Mouse (Mus musculus) liver, embryonic 16.5 days (tissue): ENCODE results near the gene Tfip11. TPM values are rescaled to one million over a fixed set of nuclear protein-coding genes. Genes with fewer than 3 reads are reported as not detected.
A peak's percentile ranks its signal among the peaks of the same experiment; 100 is the strongest.
"Not testable (repeated sequence)": the region's sequence is repeated elsewhere in the genome, so short reads cannot be mapped to it uniquely, and the experiment has no call there.

Source experiments
- ATAC-seq: fragments of 200-750 bp; cut with Nextera tagmentation; 2 replicates; pipeline ENCODE4 v1.8.0; 2017; ENCODE audit warnings: low read depth, mild to moderate bottlenecking, moderate number of reproducible peaks, moderate library complexity
- H3K27ac ChIP-seq: fragments of 300-500 bp; sonication (generic); 2 replicates; pipeline ENCODE4 v1.5.1; 2014; ENCODE audit warnings: mild to moderate bottlenecking, low read length
- H3K27me3 ChIP-seq: fragments of 300-500 bp; sonication (generic); 2 replicates; pipeline ENCODE4 v1.6.1; 2014; ENCODE audit warnings: low read depth, low read length, mixed read lengths; ENCODE audit not compliant: control insufficient read depth, insufficient read depth
- H3K36me3 ChIP-seq: fragments of 300-500 bp; sonication (generic); 2 replicates; pipeline ENCODE4 v1.6.1; 2014; ENCODE audit warnings: mild to moderate bottlenecking; ENCODE audit not compliant: control insufficient read depth, insufficient read depth
- H3K4me1 ChIP-seq: fragments of 300-500 bp; sonication (generic); 2 replicates; pipeline ENCODE4 v1.6.1; 2014; ENCODE audit warnings: low read depth, low read length, mixed read lengths; ENCODE audit not compliant: control insufficient read depth
- H3K4me2 ChIP-seq: fragments of 300-500 bp; sonication (generic); 2 replicates; pipeline ENCODE4 v1.6.1; 2014; ENCODE audit warnings: low read depth, low read length, mixed read lengths
- H3K4me3 ChIP-seq: fragments of 300-500 bp; sonication (generic); 2 replicates; pipeline ENCODE4 v1.5.1; 2014; ENCODE audit warnings: low read depth, mild to moderate bottlenecking, low read length
- H3K9ac ChIP-seq: fragments of 300-500 bp; sonication (generic); 2 replicates; pipeline ENCODE4 v1.6.1; 2014; ENCODE audit warnings: low read depth, low read length
- H3K9me3 ChIP-seq: fragments of 300-500 bp; sonication (generic); replicated peaks from 2 replicates; pipeline ENCODE4 v1.6.1; 2016; ENCODE audit warnings: low read length; ENCODE audit not compliant: control insufficient read depth
- WGBS: fragments of 180-500 bp; shearing (Covaris S2); extraction: QIAGEN DNeasy Blood & Tissue Kit; methylation state at CpG from one replicate; pipeline ENCODE4 v1.1.7; 2014; ENCODE audit not compliant: insufficient replicate concordance; 5-methylcytosine and 5-hydroxymethylcytosine counted together
- polyA plus RNA-seq: library from polyadenylated mRNA; unstranded; fragments of >200 nt; fragmentation: Nextera tagmentation; extraction: Ambion mirVana; gene quantifications from 2 replicates; pipeline ENCODE4 v1.2.1, GENCODE M21; 2015

The Tfip11 gene
- polyA plus RNA-seq, 1 experiment from 2014 or later, result 11.8 TPM

- Histone ChIP-seq H3K4me3 (no peak overlapping the region), H3K27ac (peak overlapping the region; percentile 70), H3K36me3 (peaks cover 2% of the 10 kb centered on the region; the same call in 1 of the 2 replicates), H3K4me2 (no peak overlapping the region), H3K9me3 (no peaks in the 10 kb centered on the region), H3K4me1 (peaks cover 56% of the 10 kb centered on the region), H3K27me3 (no peaks in the 10 kb centered on the region), H3K9ac (no peak overlapping the region)
- WGBS, result 59% methylated on average over 4 of the region's 4 CpGs
- no peak for ATAC-seq
Measured at GRCm38 (mm10) chr5:112301694-112302093, 24.5 kb upstream of the Tfip11 start.

- ATAC-seq, result peak; percentile 94
- Histone ChIP-seq H3K9me3 (no peaks in the 10 kb centered on the region), H3K4me3 (no peak overlapping the region), H3K27me3 (no peaks in the 10 kb centered on the region), H3K9ac (no peak overlapping the region; the same call in 1 of the 2 replicates), H3K4me2 (no peak overlapping the region), H3K27ac (peak overlapping the region; percentile 86), H3K36me3 (peaks cover 2% of the 10 kb centered on the region; the same call in 1 of the 2 replicates), H3K4me1 (peaks cover 50% of the 10 kb centered on the region)
- 62% methylated on average over 5 of the region's 5 CpGs for WGBS
Measured at GRCm38 (mm10) chr5:112302310-112302709, 23.8 kb upstream of the Tfip11 start.

- H3K27me3 ChIP-seq, result no peaks in the 10 kb centered on the region
- peaks cover 27% of the 10 kb centered on the region for H3K36me3 ChIP-seq
- WGBS, result 84% methylated on average over 5 of the region's 5 CpGs
- H3K4me2 ChIP-seq, result no peak overlapping the region
- no peaks in the 10 kb centered on the region for H3K9me3 ChIP-seq
- ATAC-seq, result no peak
- H3K4me3 ChIP-seq, result no peak overlapping the region
- no peak overlapping the region for H3K27ac ChIP-seq
- H3K4me1 ChIP-seq, result peaks cover 15% of the 10 kb centered on the region
- H3K9ac ChIP-seq, result no peak overlapping the region
Measured at GRCm38 (mm10) chr5:112305842-112306241, 20.3 kb upstream of the Tfip11 start.

GRCm38 (mm10) chr5:112313222-112313885, 12.8 kb upstream of the Tfip11 start:
- no peak overlapping the region for H3K9ac ChIP-seq
- H3K9me3 ChIP-seq, result no peaks in the 10 kb centered on the region
- ATAC-seq, result no peak
- H3K27ac ChIP-seq, result no peak overlapping the region
- WGBS, result 71% methylated on average over 11 of the region's 11 CpGs
- no peaks in the 10 kb centered on the region for H3K4me1 ChIP-seq
- no peak overlapping the region for H3K4me3 ChIP-seq
- H3K36me3 ChIP-seq, result peaks cover 23% of the 10 kb centered on the region
- H3K4me2 ChIP-seq, result no peak overlapping the region
- H3K27me3 ChIP-seq, result no peaks in the 10 kb centered on the region

GRCm38 (mm10) chr5:112316468-112316867, 9.7 kb upstream of the Tfip11 start:
- Histone ChIP-seq H3K9me3 (no peaks in the 10 kb centered on the region), H3K27ac (no peak overlapping the region), H3K4me1 (peaks cover 4% of the 10 kb centered on the region; the same call in 1 of the 2 replicates), H3K27me3 (no peaks in the 10 kb centered on the region), H3K9ac (no peak overlapping the region), H3K4me2 (no peak overlapping the region), H3K4me3 (no peak overlapping the region), H3K36me3 (peaks cover 2% of the 10 kb centered on the region)
- no peak for ATAC-seq
- WGBS, result 70% methylated on average over 5 of the region's 5 CpGs

- Histone ChIP-seq H3K4me2 (no peak overlapping the region), H3K9me3 (no peaks in the 10 kb centered on the region), H3K27ac (no peak overlapping the region), H3K4me3 (no peak overlapping the region), H3K9ac (no peak overlapping the region), H3K4me1 (peaks cover 4% of the 10 kb centered on the region; the same call in 1 of the 2 replicates), H3K27me3 (no peaks in the 10 kb centered on the region), H3K36me3 (peaks cover 2% of the 10 kb centered on the region)
- ATAC-seq, result peak; percentile 31; the same call in 1 of the 2 replicates
- 34% methylated on average over 5 of the region's 5 CpGs for WGBS
Measured at GRCm38 (mm10) chr5:112317328-112317727, 8.8 kb upstream of the Tfip11 start.

- H3K4me3 ChIP-seq, H3K4me1 ChIP-seq, H3K27ac ChIP-seq, H3K9me3 ChIP-seq, H3K9ac ChIP-seq, H3K36me3 ChIP-seq, H3K4me2 ChIP-seq, H3K27me3 ChIP-seq: not testable (repeated sequence)
- peak; percentile 76 for ATAC-seq
- 41% methylated on average over 2 of the region's 2 CpGs for WGBS
Measured at GRCm38 (mm10) chr5:112319343-112319742, 6.8 kb upstream of the Tfip11 start.

- no peak overlapping the region for H3K27ac ChIP-seq
- no peak overlapping the region for H3K4me3 ChIP-seq
- H3K27me3 ChIP-seq, result no peaks in the 10 kb centered on the region
- H3K36me3 ChIP-seq, result no peaks in the 10 kb centered on the region
- ATAC-seq, result no peak
- peaks cover 16% of the 10 kb centered on the region for H3K4me1 ChIP-seq
- 65% methylated on average over 5 of the region's 5 CpGs for WGBS
- no peak overlapping the region for H3K9ac ChIP-seq
- H3K4me2 ChIP-seq, result no peak overlapping the region
- H3K9me3 ChIP-seq, result no peaks in the 10 kb centered on the region
Measured at GRCm38 (mm10) chr5:112320379-112320778, 5.8 kb upstream of the Tfip11 start.

GRCm38 (mm10) chr5:112320936-112321335, 5.2 kb upstream of the Tfip11 start:
- Histone ChIP-seq H3K9me3 (no peaks in the 10 kb centered on the region), H3K4me1 (peaks cover 21% of the 10 kb centered on the region), H3K36me3 (no peaks in the 10 kb centered on the region), H3K4me3 (no peak overlapping the region), H3K9ac (no peak overlapping the region), H3K27ac (no peak overlapping the region), H3K4me2 (no peak overlapping the region), H3K27me3 (no peaks in the 10 kb centered on the region)
- no peak for ATAC-seq
- 60% methylated on average over 6 of the region's 6 CpGs for WGBS
